Mouse (Mus musculus) brain, adult 2 months (tissue): Measurements from ENCODE around the gene Taf5l.
A peak's percentile ranks its signal among the peaks of the same experiment; 100 is the strongest.
"Not testable (repeated sequence)": the region's sequence is repeated elsewhere in the genome, so short reads cannot be mapped to it uniquely, and the experiment has no call there.

Experiments used
- DNase-seq: peaks from one replicate; pipeline ENCODE4 v3.0.0; 2011; ENCODE audit warnings: low read depth, low spot score

Gene Taf5l

GRCm38 (mm10) chr8:124021237-124022227 lies at the start of gene Taf5l, which contains the start of gene Urb2:
Gene Taf5l (minus strand): TSS chr8:124021397.
Gene Urb2 (plus strand): TSS chr8:124021508.
- peak; percentile 97 for DNase-seq

- DNase-seq: peak; percentile 48
Measured at GRCm38 (mm10) chr8:124070363-124071324, 49.4 kb upstream of the Taf5l start.

GRCm38 (mm10) chr8:124067059-124067750 lies 46.0 kb upstream of the Taf5l start:
- no peak for DNase-seq

- no peak for DNase-seq
Measured at GRCm38 (mm10) chr8:124066325-124067058, 45.3 kb upstream of the Taf5l start.

- DNase-seq: no peak
Measured at GRCm38 (mm10) chr8:124056832-124057655, 35.8 kb upstream of the Taf5l start.

- DNase-seq: no peak
Measured at GRCm38 (mm10) chr8:124052568-124052967, 31.4 kb upstream of the Taf5l start.

GRCm38 (mm10) chr8:124052110-124052509 lies 30.9 kb upstream of the Taf5l start:
- peak; percentile 80 for DNase-seq

GRCm38 (mm10) chr8:124045856-124046255 lies 24.7 kb upstream of the Taf5l start:
- DNase-seq: peak; percentile 31

- DNase-seq: no peak
Measured at GRCm38 (mm10) chr8:124044931-124045330, 23.7 kb upstream of the Taf5l start.

GRCm38 (mm10) chr8:124044421-124044820 lies 23.2 kb upstream of the Taf5l start:
- no peak for DNase-seq

- DNase-seq: no peak
Measured at GRCm38 (mm10) chr8:124042201-124042600, 21.0 kb upstream of the Taf5l start.

GRCm38 (mm10) chr8:124039351-124039750 lies 18.2 kb upstream of the Taf5l start:
- no peak for DNase-seq

- DNase-seq: no peak
Measured at GRCm38 (mm10) chr8:124038121-124038520, 16.9 kb upstream of the Taf5l start.

- DNase-seq: no peak
Measured at GRCm38 (mm10) chr8:124033400-124033799, 12.2 kb upstream of the Taf5l start.

- DNase-seq: peak; percentile 89
Measured at GRCm38 (mm10) chr8:124027831-124028230, 6.6 kb upstream of the Taf5l start.

GRCm38 (mm10) chr8:124026265-124026664 lies 5.1 kb upstream of the Taf5l start:
- not testable (repeated sequence) for DNase-seq

- peak; percentile 72 for DNase-seq
Measured at GRCm38 (mm10) chr8:124020439-124021236, 559 bp downstream of the Taf5l start.

GRCm38 (mm10) chr8:124019782-124020181 lies 1.4 kb downstream of the Taf5l start:
- DNase-seq: peak; percentile 17

GRCm38 (mm10) chr8:124014751-124015150 lies 6.4 kb downstream of the Taf5l start:
- DNase-seq: no peak
